Mouse (Mus musculus): ENCODE results near the gene Mettl3.

The Mettl3 gene

GRCm38 (mm10) chr14:52284191-52284590 lies 20.7 kb downstream of the Mettl3 start:
- no peak for DNase-seq (ENCODE audit: low read depth)

DNA sequence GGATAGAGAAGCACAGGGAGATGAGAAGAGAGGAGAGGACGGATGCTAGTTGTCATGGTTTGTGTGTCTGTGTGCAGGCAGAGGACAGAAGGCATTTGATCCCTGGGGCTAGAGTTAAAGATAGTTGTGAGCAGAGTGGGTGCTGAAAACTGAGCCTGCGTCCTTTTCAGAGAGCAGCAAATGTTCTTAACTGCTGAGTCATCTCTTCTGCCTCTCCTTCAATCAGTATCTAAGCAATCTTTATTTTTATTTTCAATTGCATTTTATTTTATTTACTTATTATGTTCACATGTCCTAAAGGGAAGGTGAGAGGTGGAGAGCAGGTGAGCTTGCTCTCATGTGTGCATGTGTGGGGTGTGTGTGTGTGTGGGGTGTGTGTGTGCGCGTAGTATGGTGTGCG lies 21.3 kb downstream of the Mettl3 start:
- DNase-seq (ENCODE audit: low read depth), result no peak

- DNase-seq (ENCODE audit: low read depth), result no peak
These were observed 25.2 kb downstream of the Mettl3 start for GRCm38 (mm10) chr14:52279747-52280120.

GRCm38 (mm10) chr14:52278932-52279746 lies 25.8 kb downstream of the Mettl3 start, which contains the start of the genes Tox4 and Rab2b:
Gene Tox4 (plus strand): TSS chr14:52279146.
Gene Rab2b (minus strand): TSS chr14:52279545.
- DNase-seq (ENCODE audit: low read depth), result peak; percentile 100

DNA sequence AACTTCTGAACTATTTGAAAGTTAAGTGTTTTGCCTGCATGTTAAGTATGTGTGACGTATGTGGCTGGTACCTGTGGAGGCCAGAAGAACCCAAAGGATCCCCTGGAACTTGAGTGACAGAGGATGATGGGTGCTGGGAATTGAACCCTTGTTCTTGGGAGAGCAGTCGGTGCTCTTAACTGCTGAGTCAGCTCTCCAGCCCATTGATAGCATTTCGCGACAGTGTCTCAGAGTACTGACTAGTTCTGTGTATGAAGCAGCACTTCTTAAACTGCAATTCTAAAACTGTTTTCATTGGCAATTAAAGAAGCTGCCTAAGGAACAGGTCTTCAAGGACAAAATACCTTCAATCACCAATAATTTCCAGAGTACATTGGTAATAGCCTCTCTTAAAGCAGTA lies 27.7 kb downstream of the Mettl3 start:
- no peak for DNase-seq (ENCODE audit: low read depth)

DNA sequence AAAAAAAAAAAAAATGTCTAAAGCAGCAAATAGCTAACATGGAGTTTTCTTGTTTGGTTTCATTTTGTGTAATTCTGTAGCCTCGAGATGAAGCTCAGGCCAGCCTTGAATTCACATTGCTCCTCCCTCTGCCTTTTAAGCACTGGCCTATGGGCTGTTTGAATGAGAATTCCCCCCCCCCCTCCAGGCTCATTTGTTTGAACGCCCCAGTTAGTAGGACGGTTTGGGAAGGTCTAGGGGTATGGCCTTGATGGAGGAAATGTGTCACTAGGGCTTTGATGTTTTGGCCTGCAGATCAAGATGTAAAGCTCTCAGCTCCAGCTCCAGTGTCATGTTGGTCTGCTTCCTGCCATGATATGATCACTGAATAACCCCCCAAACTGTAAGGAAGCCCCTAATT lies 32.1 kb downstream of the Mettl3 start:
- no peak for DNase-seq (ENCODE audit: low read depth)

DNA sequence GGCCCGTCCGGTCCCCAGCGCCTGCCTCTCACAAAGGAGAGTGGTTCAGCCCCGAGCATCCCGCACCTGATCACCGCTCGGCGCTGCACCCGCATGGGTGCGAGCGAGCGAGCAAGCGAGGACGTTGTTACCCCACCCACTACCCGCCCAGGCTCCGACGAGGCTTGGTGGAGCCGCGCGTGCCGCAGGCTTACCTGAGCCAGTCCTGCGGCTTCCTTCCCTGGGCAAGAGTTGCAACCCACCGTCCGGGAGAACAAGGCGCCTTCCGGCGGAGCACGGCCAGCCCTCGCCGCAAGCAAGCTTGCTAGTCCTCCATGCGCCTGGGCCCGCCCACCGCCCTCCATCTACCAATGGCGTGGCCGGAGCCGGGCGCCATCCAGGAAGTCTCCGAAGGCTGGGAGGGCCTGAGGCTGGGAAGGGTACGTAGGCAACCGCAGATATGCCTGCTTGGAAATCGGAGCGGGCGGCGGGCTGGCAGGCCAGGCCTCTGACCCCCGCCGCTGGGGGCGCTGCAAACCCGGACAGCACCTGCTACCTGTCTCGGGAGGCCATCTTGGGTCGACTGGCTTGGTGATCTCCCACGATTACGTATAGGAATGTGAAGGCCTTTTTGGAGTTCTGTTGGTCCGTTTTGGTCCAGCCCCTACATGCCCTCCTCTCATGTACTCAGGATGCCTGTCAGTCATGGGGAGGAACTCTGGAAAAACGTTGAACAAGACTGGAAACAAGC lies 47.3 kb downstream of the Mettl3 start, which contains the start of gene Chd8:
Gene Chd8 (minus strand): TSS at position 297 of the 730 bp plus-strand sequence.
- DNase-seq (ENCODE audit: low read depth), result peak; percentile 91

DNA sequence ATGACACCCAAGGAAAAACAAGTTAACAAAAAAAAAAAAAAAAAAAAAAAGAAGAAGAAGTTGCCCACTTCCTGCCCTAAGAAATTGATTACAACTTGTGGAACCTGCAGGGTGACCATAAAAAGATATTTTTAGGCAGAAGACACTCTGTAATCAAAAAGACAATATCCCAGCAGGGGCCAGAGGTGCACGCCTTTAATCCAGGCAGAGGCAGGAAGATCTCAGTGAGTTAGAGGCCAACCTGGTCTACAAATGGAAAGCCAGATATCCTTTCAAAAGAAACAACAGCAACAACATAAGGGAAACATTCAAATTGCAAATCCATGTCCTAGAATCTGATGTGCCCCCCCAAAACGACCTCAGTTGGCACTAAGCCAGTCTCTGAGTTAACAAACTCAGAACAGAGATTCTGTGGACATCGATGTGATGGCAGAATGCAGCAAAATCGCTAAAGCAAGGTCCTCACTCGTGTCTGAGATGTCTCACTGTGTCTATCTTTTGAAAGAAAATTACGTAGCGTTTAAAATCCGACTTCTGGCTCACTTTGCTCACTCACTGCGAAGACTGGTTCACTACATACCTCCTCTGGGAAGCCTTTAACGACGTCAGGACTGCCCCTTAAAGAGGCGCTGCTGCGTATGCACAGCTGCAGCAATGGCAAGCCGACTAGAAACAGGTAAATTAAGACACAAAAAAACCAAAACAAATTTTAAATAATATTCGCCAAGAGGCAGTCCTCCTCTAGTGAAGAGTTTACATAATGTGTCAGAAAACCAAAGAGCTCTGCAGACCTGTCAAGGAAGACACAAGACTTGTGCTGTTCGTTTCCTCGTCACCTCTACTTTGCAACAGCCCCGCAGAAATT lies 48.4 kb downstream of the Mettl3 start:
- no peak for DNase-seq (ENCODE audit: low read depth)

- no peak for DNase-seq (ENCODE audit: low read depth)
These were observed 58.8 kb downstream of the Mettl3 start for GRCm38 (mm10) chr14:52246129-52246528.
